Mouse (Mus musculus) E14TG2a.4 (cell line): Measurements from ENCODE around the gene Tbl1x.

ENCODE experiments used
- CTCF ChIP-seq: conservative IDR thresholded peaks from 2 replicates; pipeline ENCODE4 v1.5.1; 2014; ENCODE audit warnings: low read length
- NANOG ChIP-seq: IDR thresholded peaks from 2 replicates; pipeline ENCODE4 v1.6.1; 2014; ENCODE audit warnings: borderline replicate concordance, low read length, mixed read lengths
- POU5F1 ChIP-seq: IDR thresholded peaks from 2 replicates; pipeline ENCODE4 v1.6.1; 2014; ENCODE audit warnings: low read length, borderline replicate concordance

- TF ChIP-seq CTCF (no peak), POU5F1 (no peak), NANOG (no peak)
These were observed 101.1 kb downstream of the Tbl1x start for GRCm38 (mm10) chrX:77611938-77612337.
